Mouse (Mus musculus): ENCODE measurements around the gene Casr. TPM values are rescaled to one million over a fixed set of nuclear protein-coding genes. Genes with fewer than 3 reads are reported as not detected.

Gene Casr
- polyA plus RNA-seq, 1 experiment from 2014 or later: 0.04 TPM

DNA sequence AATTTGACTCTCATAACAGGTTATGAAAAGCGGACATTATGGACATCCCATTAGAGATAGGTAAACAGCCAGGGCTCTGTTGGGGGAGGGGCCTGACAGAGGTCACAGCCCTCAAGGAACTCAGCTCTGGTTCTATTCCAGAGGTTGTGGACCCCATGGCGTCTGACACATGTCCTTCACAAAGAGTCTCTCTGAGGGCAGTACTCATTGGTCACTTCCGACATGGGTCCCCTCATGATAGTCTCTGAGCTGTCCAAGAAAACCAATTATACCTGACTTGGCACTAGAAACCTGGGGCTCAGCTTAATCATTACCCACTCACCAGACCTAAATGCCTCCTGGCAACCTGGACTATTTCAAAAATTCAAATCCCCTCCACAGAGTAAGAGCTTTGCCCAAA lies 18.9 kb downstream of the Casr start:
- no peak for ATAC-seq (ENCODE audit: low FRiP score, low read depth)
- Histone ChIP-seq H3K27ac (replicated peaks) (no peak overlapping the region), H3K9ac (replicated peaks) (no peak overlapping the region), H3K27me3 (no peaks in the 10 kb centered on the region), H3K4me3 (no peak overlapping the region), H3K4me1 (no peaks in the 10 kb centered on the region), H3K4me2 (replicated peaks) (no peak overlapping the region), H3K36me3 (no peaks in the 10 kb centered on the region), H3K9me3 (no peaks in the 10 kb centered on the region)
- 74% methylated on average over 3 of the region's 3 CpGs for WGBS

DNA sequence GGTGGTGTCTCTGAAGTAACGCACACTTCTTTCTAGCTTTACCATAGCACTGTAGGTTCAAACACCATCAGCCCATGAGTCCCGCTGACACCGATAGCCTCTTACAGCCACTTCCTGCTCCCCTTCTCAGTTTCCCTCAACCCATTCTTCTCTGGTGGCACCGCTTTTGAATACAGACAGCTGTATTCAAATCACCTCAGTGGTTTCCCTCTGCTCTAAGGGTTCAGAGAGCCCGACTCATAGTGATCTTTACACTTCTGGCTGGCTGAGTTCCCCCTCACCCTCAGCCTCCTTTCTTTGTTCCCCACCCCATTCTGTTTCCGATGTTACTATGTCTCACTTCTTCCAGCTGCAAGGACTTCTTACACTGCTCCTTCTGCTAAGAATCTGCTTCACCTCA lies 21.1 kb downstream of the Casr start:
- no peak for ATAC-seq (ENCODE audit: low FRiP score, low read depth)
- Histone ChIP-seq H3K27me3 (no peaks in the 10 kb centered on the region), H3K4me3 (no peak overlapping the region), H3K27ac (replicated peaks) (no peak overlapping the region), H3K9ac (replicated peaks) (no peak overlapping the region), H3K36me3 (no peaks in the 10 kb centered on the region), H3K9me3 (no peaks in the 10 kb centered on the region), H3K4me2 (replicated peaks) (no peak overlapping the region), H3K4me1 (no peaks in the 10 kb centered on the region)
- 70% methylated on average over 6 of the region's 6 CpGs for WGBS

GRCm38 (mm10) chr16:36532981-36533687 lies 28.8 kb downstream of the Casr start:
- Histone ChIP-seq H3K36me3 (no peaks in the 10 kb centered on the region), H3K4me2 (replicated peaks) (no peak overlapping the region), H3K27ac (replicated peaks) (no peak overlapping the region), H3K9ac (replicated peaks) (no peak overlapping the region), H3K27me3 (no peaks in the 10 kb centered on the region), H3K9me3 (no peaks in the 10 kb centered on the region), H3K4me3 (no peak overlapping the region), H3K4me1 (no peaks in the 10 kb centered on the region)
- 80% methylated on average over 11 of the region's 11 CpGs for WGBS
- ATAC-seq (ENCODE audit: low FRiP score, low read depth): no peak

GRCm38 (mm10) chr16:36532046-36532445 lies 29.9 kb downstream of the Casr start:
- Histone ChIP-seq H3K27me3 (no peaks in the 10 kb centered on the region), H3K4me3 (no peak overlapping the region), H3K36me3 (no peaks in the 10 kb centered on the region), H3K9ac (replicated peaks) (no peak overlapping the region), H3K27ac (replicated peaks) (no peak overlapping the region), H3K4me1 (no peaks in the 10 kb centered on the region), H3K4me2 (replicated peaks) (no peak overlapping the region), H3K9me3 (no peaks in the 10 kb centered on the region)
- 36% methylated on average over 4 of the region's 4 CpGs for WGBS
- ATAC-seq (ENCODE audit: low FRiP score, low read depth): no peak

DNA sequence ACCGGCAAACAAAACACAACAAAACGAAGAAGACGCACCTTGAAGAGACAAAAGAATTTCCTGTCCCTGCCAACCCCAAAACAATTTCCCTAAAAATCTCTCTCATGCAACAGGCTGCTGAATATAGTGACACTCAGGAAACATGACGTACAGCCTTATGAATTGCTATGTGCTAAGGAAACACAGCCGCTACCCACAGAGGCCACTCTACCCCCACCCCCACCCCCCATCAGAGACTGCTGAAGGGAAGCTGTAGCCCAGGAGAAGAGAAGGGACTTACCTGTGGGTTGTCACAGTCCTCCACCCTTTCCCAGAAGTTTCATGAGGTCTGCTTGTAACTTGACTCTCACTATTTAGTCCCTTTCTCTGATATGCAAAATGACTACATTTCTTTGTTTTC lies 30.3 kb downstream of the Casr start:
- no peak overlapping the region for H3K9ac ChIP-seq (replicated peaks)
- no peaks in the 10 kb centered on the region for H3K27me3 ChIP-seq
- no peaks in the 10 kb centered on the region for H3K36me3 ChIP-seq
- no peak overlapping the region for H3K27ac ChIP-seq (replicated peaks)
- H3K4me3 ChIP-seq: no peak overlapping the region
- H3K4me1 ChIP-seq: no peaks in the 10 kb centered on the region
- no peak overlapping the region for H3K4me2 ChIP-seq (replicated peaks)
- 79% methylated on average over 5 of the region's 5 CpGs for WGBS
- H3K9me3 ChIP-seq: no peaks in the 10 kb centered on the region
- no peak for ATAC-seq (ENCODE audit: low FRiP score, low read depth)

DNA sequence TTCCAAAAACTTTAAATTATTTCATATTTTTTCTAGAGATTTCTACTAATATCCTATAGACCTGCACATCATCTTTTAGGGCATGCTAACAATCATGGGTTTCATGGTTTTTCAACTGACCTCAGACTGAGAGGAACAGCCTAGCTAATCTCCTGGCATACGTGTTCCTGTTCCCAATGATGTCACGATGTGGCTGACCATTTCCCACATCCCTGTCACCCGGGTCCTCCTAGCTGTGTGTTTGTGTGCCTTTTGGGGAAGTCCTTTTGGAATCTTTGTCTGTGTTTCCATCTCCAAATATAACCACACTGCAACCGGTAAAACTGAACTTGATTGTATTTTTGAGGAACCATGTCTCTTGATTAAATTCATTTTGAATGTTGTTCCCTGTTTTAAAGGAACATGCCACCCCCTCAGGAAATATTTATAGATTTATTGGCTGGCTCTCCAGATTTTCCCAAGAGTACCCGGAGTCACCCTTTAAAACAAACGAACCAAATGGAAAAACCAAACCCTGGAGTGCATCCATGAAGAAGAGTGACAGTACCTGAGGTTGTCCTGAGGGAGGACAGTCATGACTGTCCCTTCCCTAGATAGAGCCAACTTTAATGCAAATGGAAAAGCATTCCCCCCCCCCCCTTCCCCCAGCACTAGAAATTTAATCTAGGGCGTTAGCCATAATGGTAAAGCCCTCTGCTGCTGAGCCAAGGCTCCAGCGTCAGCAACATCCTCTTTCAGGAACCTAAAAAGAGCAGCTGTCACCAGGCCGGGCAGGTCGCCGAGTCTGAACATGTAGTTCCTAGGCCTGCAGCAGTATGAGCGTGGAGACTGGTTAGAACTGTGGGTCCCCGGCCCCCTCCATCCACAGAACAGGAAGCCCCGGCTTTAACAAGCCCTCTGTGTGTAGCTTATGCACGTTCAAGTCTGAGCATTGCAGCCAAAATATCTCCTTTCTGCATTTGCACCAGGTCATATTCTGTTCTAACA lies 31.1 kb downstream of the Casr start:
- H3K4me1 ChIP-seq: no peaks in the 10 kb centered on the region
- no peaks in the 10 kb centered on the region for H3K27me3 ChIP-seq
- H3K9ac ChIP-seq (replicated peaks): no peak overlapping the region
- no peaks in the 10 kb centered on the region for H3K9me3 ChIP-seq
- WGBS: 78% methylated on average over 15 of the region's 15 CpGs
- H3K4me2 ChIP-seq (replicated peaks): no peak overlapping the region
- no peaks in the 10 kb centered on the region for H3K36me3 ChIP-seq
- H3K27ac ChIP-seq (replicated peaks): no peak overlapping the region
- no peak for ATAC-seq (ENCODE audit: low FRiP score, low read depth)
- no peak overlapping the region for H3K4me3 ChIP-seq

- no peak for ATAC-seq (ENCODE audit: low FRiP score, low read depth)
Observed at GRCm38 (mm10) chr16:36528822-36529221, 33.1 kb downstream of the Casr start.

DNA sequence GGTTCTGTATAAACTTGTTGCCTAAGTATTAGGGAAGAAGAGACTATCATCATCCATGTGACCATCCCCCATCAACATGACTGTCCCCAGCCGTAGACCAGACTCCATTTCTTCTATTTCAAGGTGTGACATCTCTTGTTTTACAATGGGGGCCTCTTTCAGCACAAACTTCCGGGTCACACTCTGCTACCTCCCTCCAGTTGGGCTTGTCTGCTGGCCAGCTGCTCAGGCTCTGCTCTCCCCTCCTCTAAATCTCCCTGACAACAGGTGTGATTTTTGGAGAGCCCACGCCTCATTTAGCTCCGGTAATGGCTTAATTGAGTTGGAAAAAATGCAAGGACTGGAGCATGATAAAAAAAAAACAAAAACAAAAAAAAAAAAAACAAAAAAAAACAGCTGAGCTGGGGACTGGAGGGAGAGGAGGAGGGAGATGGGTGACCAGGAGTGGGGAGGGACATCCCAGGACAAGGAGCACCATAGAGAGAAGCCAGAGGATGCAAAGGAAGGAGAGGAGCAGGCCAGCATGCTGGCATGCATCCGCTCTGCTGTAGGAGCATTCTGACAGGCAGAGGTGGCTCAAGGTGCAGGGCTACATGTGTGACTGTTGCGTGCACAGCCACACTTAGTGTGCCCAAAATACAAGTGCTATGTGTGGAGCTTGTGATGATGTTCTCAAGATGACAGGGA lies 35.2 kb downstream of the Casr start:
- ATAC-seq (ENCODE audit: low FRiP score, low read depth): no peak
- no peaks in the 10 kb centered on the region for H3K4me1 ChIP-seq
- no peak overlapping the region for H3K9ac ChIP-seq (replicated peaks)
- WGBS: 55% methylated on average over 6 of the region's 6 CpGs
- H3K9me3 ChIP-seq: no peaks in the 10 kb centered on the region
- no peaks in the 10 kb centered on the region for H3K36me3 ChIP-seq
- H3K4me2 ChIP-seq (replicated peaks): no peak overlapping the region
- H3K27ac ChIP-seq (replicated peaks): no peak overlapping the region
- no peak overlapping the region for H3K4me3 ChIP-seq
- no peaks in the 10 kb centered on the region for H3K27me3 ChIP-seq

More at GRCm38 (mm10) chr16:36528822-36529221, 33.1 kb downstream of the Casr start:
- no peak overlapping the region for H3K4me2 ChIP-seq (replicated peaks)
- no peak overlapping the region for H3K27ac ChIP-seq (replicated peaks)
- no peak overlapping the region for H3K9ac ChIP-seq (replicated peaks)
- H3K4me3 ChIP-seq: no peak overlapping the region
- H3K36me3 ChIP-seq: no peaks in the 10 kb centered on the region
- H3K4me1 ChIP-seq: no peaks in the 10 kb centered on the region
- WGBS: 83% methylated on average over 3 of the region's 3 CpGs
- no peaks in the 10 kb centered on the region for H3K27me3 ChIP-seq
- no peaks in the 10 kb centered on the region for H3K9me3 ChIP-seq

DNA sequence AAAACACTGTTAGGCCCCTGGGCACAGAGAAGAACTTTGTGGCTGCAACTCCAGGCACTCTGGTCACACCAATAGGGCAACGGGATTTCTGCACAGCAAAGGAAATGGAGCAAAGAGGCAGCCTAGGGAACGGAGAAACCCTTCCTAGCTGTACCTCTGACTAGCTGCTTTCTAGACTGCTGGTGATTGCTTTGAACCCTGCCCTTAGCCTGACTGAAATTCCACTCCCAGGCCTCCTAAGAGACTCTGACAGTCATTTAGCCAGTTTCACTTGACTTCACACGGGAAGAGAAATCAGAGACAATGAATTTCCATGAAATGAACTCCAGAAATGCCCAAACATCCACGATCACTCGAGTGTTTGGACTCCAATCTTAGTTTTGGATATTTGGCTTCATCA lies 38.8 kb downstream of the Casr start:
- Histone ChIP-seq H3K4me1 (no peaks in the 10 kb centered on the region), H3K4me3 (no peak overlapping the region), H3K27ac (replicated peaks) (no peak overlapping the region), H3K36me3 (no peaks in the 10 kb centered on the region), H3K9me3 (no peaks in the 10 kb centered on the region), H3K4me2 (replicated peaks) (no peak overlapping the region), H3K27me3 (no peaks in the 10 kb centered on the region), H3K9ac (replicated peaks) (no peak overlapping the region)
- no peak for ATAC-seq (ENCODE audit: low FRiP score, low read depth)
- 74% methylated on average over 5 of the region's 5 CpGs for WGBS

- WGBS: 79% methylated on average over 2 of the region's 2 CpGs
- Histone ChIP-seq H3K27me3 (no peaks in the 10 kb centered on the region), H3K36me3 (no peaks in the 10 kb centered on the region), H3K9ac (replicated peaks) (no peak overlapping the region), H3K4me1 (no peaks in the 10 kb centered on the region), H3K27ac (replicated peaks) (no peak overlapping the region), H3K4me2 (replicated peaks) (no peak overlapping the region), H3K4me3 (no peak overlapping the region), H3K9me3 (no peaks in the 10 kb centered on the region)
- ATAC-seq (ENCODE audit: low FRiP score, low read depth): no peak
Observed at GRCm38 (mm10) chr16:36516355-36516754, 45.6 kb downstream of the Casr start.

DNA sequence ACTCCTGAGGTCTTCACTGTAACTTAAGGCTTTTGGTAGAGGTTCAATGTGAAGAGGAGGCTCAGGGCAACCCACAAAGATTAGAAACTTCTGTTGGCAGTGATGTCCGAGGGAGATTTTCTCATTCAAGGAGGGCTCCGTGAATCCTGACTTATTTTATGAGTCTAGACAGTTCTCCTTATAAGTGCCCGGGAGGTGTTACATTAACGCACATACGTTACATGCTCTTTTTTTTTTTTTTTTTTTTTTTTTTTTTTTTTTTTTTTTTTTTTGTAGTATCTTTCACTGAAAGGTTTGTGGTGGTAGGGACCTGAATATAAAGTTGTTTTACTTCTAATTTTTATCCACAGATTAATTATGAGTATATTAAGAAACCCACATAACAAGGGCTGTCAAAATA lies 54.6 kb downstream of the Casr start:
- Histone ChIP-seq H3K9ac (replicated peaks) (no peak overlapping the region), H3K27me3 (no peaks in the 10 kb centered on the region), H3K4me1 (no peaks in the 10 kb centered on the region), H3K27ac (replicated peaks) (no peak overlapping the region), H3K4me3 (no peak overlapping the region), H3K36me3 (no peaks in the 10 kb centered on the region), H3K9me3 (no peaks in the 10 kb centered on the region), H3K4me2 (replicated peaks) (no peak overlapping the region)
- ATAC-seq (ENCODE audit: low FRiP score, low read depth): no peak
- WGBS: 82% methylated on average over 5 of the region's 5 CpGs

DNA sequence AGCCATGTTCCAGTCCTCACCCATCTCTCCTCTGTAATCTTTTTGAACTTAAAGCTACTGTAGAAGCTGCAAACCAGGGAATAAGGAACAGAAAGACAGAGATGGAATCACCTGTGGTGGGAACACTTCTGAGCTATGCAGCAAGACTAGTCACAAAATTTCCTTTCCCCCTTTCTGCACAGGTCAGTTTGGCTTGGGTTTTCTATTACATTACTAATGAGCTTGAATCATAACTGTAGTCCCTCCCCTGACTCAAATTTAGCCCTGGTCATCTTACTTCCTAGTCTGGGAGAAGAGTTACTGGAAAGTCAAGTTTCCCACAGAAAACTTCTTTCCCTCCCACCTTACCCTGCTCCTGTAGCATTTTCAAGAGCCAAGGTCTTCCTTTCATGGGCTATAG lies 55.1 kb downstream of the Casr start:
- Histone ChIP-seq H3K36me3 (no peaks in the 10 kb centered on the region), H3K4me2 (replicated peaks) (no peak overlapping the region), H3K9ac (replicated peaks) (no peak overlapping the region), H3K27me3 (no peaks in the 10 kb centered on the region), H3K9me3 (no peaks in the 10 kb centered on the region), H3K4me3 (no peak overlapping the region), H3K4me1 (no peaks in the 10 kb centered on the region), H3K27ac (replicated peaks) (no peak overlapping the region)
- no peak for ATAC-seq (ENCODE audit: low FRiP score, low read depth)

Measured in midbrain, embryonic 12.5 days (tissue).